Mouse (Mus musculus): ENCODE data around the gene Alox5.

DNA sequence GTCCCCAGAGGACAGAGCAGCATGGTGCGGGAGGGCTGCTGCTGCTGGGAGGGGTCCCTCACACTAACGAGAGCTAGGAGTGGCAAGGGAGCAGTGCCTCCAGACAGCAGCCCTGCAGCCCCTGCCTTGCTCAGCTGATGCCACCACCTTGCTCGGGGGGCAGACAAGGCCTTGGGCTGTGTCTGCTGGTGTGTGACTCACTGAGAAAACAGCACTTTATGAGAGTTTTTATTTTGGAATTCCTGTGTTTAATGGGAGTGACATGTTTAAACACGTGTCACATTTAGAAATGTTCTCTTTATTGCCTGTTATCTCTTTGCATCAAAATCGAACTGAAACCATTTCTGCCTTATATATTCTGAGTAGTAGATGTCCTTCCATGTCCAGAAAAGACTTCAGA lies 54.3 kb downstream of the Alox5 start:
- TF ChIP-seq POLR2A (IDR thresholded peaks at IDR 0.05; ENCODE audit: borderline replicate concordance, low read depth, low read length) (no peak), CTCF (IDR thresholded peaks at IDR 0.05; ENCODE audit: low read depth, low read length) (no peak)
